Mouse (Mus musculus): ENCODE measurements around the gene Srgap3. TPM values are rescaled to one million over a fixed set of nuclear protein-coding genes. Genes with fewer than 3 reads are reported as not detected.
"Not testable (repeated sequence)": the region's sequence is repeated elsewhere in the genome, so short reads cannot be mapped to it uniquely, and the experiment has no call there.

The Srgap3 gene
- polyA plus RNA-seq, 1 experiment = 19.6 TPM

DNA sequence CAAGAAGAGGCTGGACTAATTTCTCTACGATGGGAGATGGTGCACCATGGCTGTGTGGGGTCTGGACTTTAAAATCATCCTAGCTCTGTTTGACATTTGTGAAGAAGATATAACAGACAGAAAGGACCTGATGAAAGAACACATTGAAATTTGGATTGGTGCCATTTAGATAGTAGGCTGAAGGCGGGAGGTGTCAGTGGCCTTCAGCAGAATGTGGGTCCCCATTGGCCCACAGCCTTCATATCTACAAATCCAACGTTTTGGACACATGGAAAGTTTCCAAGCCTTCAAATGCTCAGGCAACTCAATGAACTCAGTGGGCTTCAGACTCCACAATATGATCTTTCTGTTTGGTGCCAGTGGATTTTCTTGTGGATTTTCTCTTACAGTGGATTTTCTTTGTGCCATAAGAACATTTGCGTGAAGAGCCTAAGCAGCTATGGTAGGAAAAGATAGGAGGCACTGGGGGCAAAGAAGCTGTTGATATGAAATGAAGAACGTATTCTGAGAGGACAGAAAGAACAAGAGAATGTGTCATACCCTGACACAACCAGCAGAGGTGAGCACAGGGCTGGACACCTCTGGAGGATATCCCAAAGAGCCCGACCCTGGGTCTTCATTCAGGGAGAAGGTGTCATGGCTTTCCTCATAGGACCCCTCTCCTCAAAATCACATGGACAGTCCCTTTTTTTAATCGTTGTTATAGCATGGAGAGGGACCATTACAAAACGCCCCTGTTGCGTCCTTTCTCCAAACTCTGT is 78.7 kb downstream of the Srgap3 start:
- Histone ChIP-seq H3K4me1 (ENCODE audit: control insufficient read depth, insufficient read depth, low read length) (peaks cover 8% of the 10 kb centered on the region; the same call in 1 of the 2 replicates), H3K4me3 (ENCODE audit: insufficient read depth, low read length) (no peak overlapping the region), H3K27ac (ENCODE audit: insufficient read depth, low read length) (no peak overlapping the region)
- no peak for TF ChIP-seq CTCF (IDR thresholded peaks at IDR 0.05; ENCODE audit: borderline replicate concordance, insufficient read depth, low read length)
- TF ChIP-seq POLR2A (IDR thresholded peaks at IDR 0.05; ENCODE audit: low read depth, low read length) = no peak

GRCm38 (mm10) chr6:112866096-112866495 is 81.0 kb downstream of the Srgap3 start:
- TF ChIP-seq POLR2A (IDR thresholded peaks at IDR 0.05; ENCODE audit: low read depth, low read length) (no peak), CTCF (IDR thresholded peaks at IDR 0.05; ENCODE audit: borderline replicate concordance, insufficient read depth, low read length) (no peak)
- Histone ChIP-seq H3K4me3 (ENCODE audit: insufficient read depth, low read length) (no peak overlapping the region), H3K27ac (ENCODE audit: insufficient read depth, low read length) (no peak overlapping the region), H3K4me1 (ENCODE audit: control insufficient read depth, insufficient read depth, low read length) (peaks cover 8% of the 10 kb centered on the region; the same call in 1 of the 2 replicates)

- peaks cover 8% of the 10 kb centered on the region; the same call in 1 of the 2 replicates for H3K4me1 ChIP-seq (ENCODE audit: control insufficient read depth, insufficient read depth, low read length)
- no peak overlapping the region for H3K27ac ChIP-seq (ENCODE audit: insufficient read depth, low read length)
- H3K4me3 ChIP-seq (ENCODE audit: insufficient read depth, low read length) = no peak overlapping the region
- TF ChIP-seq POLR2A (IDR thresholded peaks at IDR 0.05; ENCODE audit: low read depth, low read length) (no peak), CTCF (IDR thresholded peaks at IDR 0.05; ENCODE audit: borderline replicate concordance, insufficient read depth, low read length) (no peak)
Measured at GRCm38 (mm10) chr6:112865021-112865531, 82.0 kb downstream of the Srgap3 start.

GRCm38 (mm10) chr6:112862465-112862864 is 84.6 kb downstream of the Srgap3 start:
- Histone ChIP-seq H3K4me1 (ENCODE audit: control insufficient read depth, insufficient read depth, low read length) (peaks cover 8% of the 10 kb centered on the region; the same call in 1 of the 2 replicates), H3K4me3 (ENCODE audit: insufficient read depth, low read length) (no peak overlapping the region), H3K27ac (ENCODE audit: insufficient read depth, low read length) (no peak overlapping the region)
- no peak for TF ChIP-seq CTCF (IDR thresholded peaks at IDR 0.05; ENCODE audit: borderline replicate concordance, insufficient read depth, low read length)
- TF ChIP-seq POLR2A (IDR thresholded peaks at IDR 0.05; ENCODE audit: low read depth, low read length) = no peak

GRCm38 (mm10) chr6:112861351-112862297 is 85.4 kb downstream of the Srgap3 start:
- Histone ChIP-seq H3K4me3 (ENCODE audit: insufficient read depth, low read length) (no peak overlapping the region), H3K27ac (ENCODE audit: insufficient read depth, low read length) (no peak overlapping the region), H3K4me1 (ENCODE audit: control insufficient read depth, insufficient read depth, low read length) (peaks cover 8% of the 10 kb centered on the region; the same call in 1 of the 2 replicates)
- no peak for TF ChIP-seq CTCF (IDR thresholded peaks at IDR 0.05; ENCODE audit: borderline replicate concordance, insufficient read depth, low read length)
- TF ChIP-seq POLR2A (IDR thresholded peaks at IDR 0.05; ENCODE audit: low read depth, low read length) = no peak

GRCm38 (mm10) chr6:112860290-112860689 is 86.8 kb downstream of the Srgap3 start:
- not testable (repeated sequence) for H3K27ac ChIP-seq (ENCODE audit: insufficient read depth, low read length); H3K4me3 ChIP-seq (ENCODE audit: insufficient read depth, low read length); H3K4me1 ChIP-seq (ENCODE audit: control insufficient read depth, insufficient read depth, low read length)

- Histone ChIP-seq H3K4me3 (ENCODE audit: insufficient read depth, low read length) (no peak overlapping the region), H3K4me1 (ENCODE audit: control insufficient read depth, insufficient read depth, low read length) (no peaks in the 10 kb centered on the region), H3K27ac (ENCODE audit: insufficient read depth, low read length) (no peak overlapping the region)
- TF ChIP-seq POLR2A (IDR thresholded peaks at IDR 0.05; ENCODE audit: low read depth, low read length) (no peak), CTCF (IDR thresholded peaks at IDR 0.05; ENCODE audit: borderline replicate concordance, insufficient read depth, low read length) (no peak)
Measured at GRCm38 (mm10) chr6:112857057-112857456, 90.0 kb downstream of the Srgap3 start.

- Histone ChIP-seq H3K27ac (ENCODE audit: insufficient read depth, low read length) (no peak overlapping the region), H3K4me1 (ENCODE audit: control insufficient read depth, insufficient read depth, low read length) (peaks cover 2% of the 10 kb centered on the region), H3K4me3 (ENCODE audit: insufficient read depth, low read length) (no peak overlapping the region)
- TF ChIP-seq POLR2A (IDR thresholded peaks at IDR 0.05; ENCODE audit: low read depth, low read length) (no peak), CTCF (IDR thresholded peaks at IDR 0.05; ENCODE audit: borderline replicate concordance, insufficient read depth, low read length) (no peak)
Measured at GRCm38 (mm10) chr6:112855183-112855582, 91.9 kb downstream of the Srgap3 start.

DNA sequence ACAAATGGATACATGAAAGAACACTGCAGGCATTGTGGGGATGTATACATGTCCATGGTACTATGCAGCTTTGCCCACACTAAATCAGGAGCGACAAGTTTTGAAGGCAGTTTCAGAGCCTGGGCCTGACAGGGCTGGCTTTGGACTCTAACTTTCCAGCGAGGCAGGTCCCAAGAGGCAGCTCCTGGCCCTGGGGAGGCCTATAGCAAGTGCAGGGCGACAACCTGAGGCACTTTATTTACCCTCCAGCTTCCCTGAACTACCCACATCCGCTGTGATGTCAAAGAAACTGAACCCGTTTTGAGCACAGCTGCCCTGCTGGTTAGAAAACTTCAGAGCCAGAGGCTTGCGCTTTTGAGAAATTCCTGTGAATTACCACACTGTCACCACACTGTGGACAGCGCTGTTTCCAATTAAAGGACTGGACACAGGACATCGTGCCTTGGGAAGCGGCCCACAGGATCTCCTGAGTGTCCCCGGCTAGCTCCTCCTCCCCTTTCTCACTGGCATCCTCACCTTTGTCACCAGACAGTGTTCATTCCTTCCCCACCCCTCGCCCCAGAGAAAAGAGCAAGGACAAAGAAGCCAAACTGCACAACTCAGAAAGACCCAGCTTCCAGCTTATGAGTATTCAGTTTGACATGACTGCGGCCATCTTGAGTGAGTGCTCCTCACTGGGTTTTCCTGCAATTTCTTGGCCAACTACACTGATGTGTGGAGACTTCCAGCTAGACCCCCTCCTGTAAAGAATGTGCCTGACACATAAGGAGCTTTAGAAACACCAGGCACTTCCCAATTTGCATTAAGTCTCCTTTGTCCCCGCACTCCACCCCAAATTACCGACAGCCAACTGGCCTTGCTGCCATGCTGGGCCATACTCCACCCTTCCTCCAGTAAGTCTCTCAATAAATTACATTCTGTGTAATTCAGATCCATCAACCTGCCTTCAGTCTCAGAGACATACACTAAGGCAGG is 94.5 kb downstream of the Srgap3 start:
- H3K4me1 ChIP-seq (ENCODE audit: control insufficient read depth, insufficient read depth, low read length) = peaks cover 2% of the 10 kb centered on the region
- no peak overlapping the region for H3K4me3 ChIP-seq (ENCODE audit: insufficient read depth, low read length)
- TF ChIP-seq POLR2A (IDR thresholded peaks at IDR 0.05; ENCODE audit: low read depth, low read length) (no peak), CTCF (IDR thresholded peaks at IDR 0.05; ENCODE audit: borderline replicate concordance, insufficient read depth, low read length) (no peak)
- no peak overlapping the region for H3K27ac ChIP-seq (ENCODE audit: insufficient read depth, low read length)

All from embryonic fibroblast, embryonic 13.5 days (primary cell).